Mouse (Mus musculus) kidney, embryonic 15.5 days (tissue): Measurements from ENCODE around the gene Gm10577. TPM values are rescaled to one million over a fixed set of nuclear protein-coding genes. Genes with fewer than 3 reads are reported as not detected.

ENCODE experiments used
- ATAC-seq: fragments of 200-750 bp; cut with Nextera tagmentation; replicated peaks from 2 replicates; pipeline ENCODE4 v1.8.0; 2017; ENCODE audit warnings: moderate TSS enrichment; ENCODE audit not compliant: low FRiP score
- H3K27ac ChIP-seq: fragments of 300-500 bp; sonication (generic); 2 replicates; pipeline ENCODE4 v1.5.1; 2015; ENCODE audit warnings: mild to moderate bottlenecking, inconsistent platforms
- H3K27me3 ChIP-seq: fragments of 300-500 bp; sonication (generic); 2 replicates; pipeline ENCODE4 v1.6.1; 2015; ENCODE audit warnings: inconsistent platforms
- H3K36me3 ChIP-seq: fragments of 300-500 bp; sonication (generic); 2 replicates; pipeline ENCODE4 v1.6.1; 2015; ENCODE audit warnings: inconsistent platforms
- H3K4me1 ChIP-seq: fragments of 300-500 bp; sonication (generic); 2 replicates; pipeline ENCODE4 v1.6.1; 2015; ENCODE audit warnings: inconsistent platforms
- H3K4me2 ChIP-seq: fragments of 300-500 bp; sonication (generic); 2 replicates; pipeline ENCODE4 v1.6.1; 2015; ENCODE audit warnings: moderate library complexity, mild to moderate bottlenecking, inconsistent platforms
- H3K4me3 ChIP-seq: fragments of 300-500 bp; sonication (generic); replicated peaks from 2 replicates; pipeline ENCODE4 v1.5.1; 2015; ENCODE audit warnings: mild to moderate bottlenecking, inconsistent platforms
- H3K9ac ChIP-seq: fragments of 300-500 bp; sonication (generic); 2 replicates; pipeline ENCODE4 v1.6.1; 2015; ENCODE audit warnings: mild to moderate bottlenecking, inconsistent platforms
- H3K9me3 ChIP-seq: fragments of 300-500 bp; sonication (generic); replicated peaks from 2 replicates; pipeline ENCODE4 v1.6.1; 2016; ENCODE audit warnings: inconsistent platforms
- WGBS: fragments of 180-500 bp; shearing (Covaris S2); methylation state at CpG from one replicate; pipeline ENCODE4 v1.1.7; 2015; ENCODE audit warnings: mixed read lengths; 5-methylcytosine and 5-hydroxymethylcytosine counted together
- polyA plus RNA-seq: library from polyadenylated mRNA; unstranded; fragments of >200 nt; fragmentation: Nextera tagmentation; extraction: Ambion mirVana; gene quantifications from 2 replicates; pipeline ENCODE4 v1.2.1, GENCODE M21; 2015

Gene Gm10577
- polyA plus RNA-seq, 1 experiment from 2014 or later = not detected

GRCm38 (mm10) chr4:100994442-100995255 is 25.8 kb downstream of the Gm10577 start:
- Histone ChIP-seq H3K9ac (no peak overlapping the region), H3K4me1 (peaks cover 45% of the 10 kb centered on the region), H3K4me2 (peak overlapping the region; percentile 14; the same call in 1 of the 2 replicates), H3K9me3 (no peaks in the 10 kb centered on the region), H3K4me3 (no peak overlapping the region), H3K27ac (peak overlapping the region; percentile 75), H3K27me3 (no peaks in the 10 kb centered on the region), H3K36me3 (peaks cover 59% of the 10 kb centered on the region)
- ATAC-seq = peak; percentile 75
- WGBS = 32% methylated on average over 18 of the region's 18 CpGs

GRCm38 (mm10) chr4:100992086-100992485 is 28.4 kb downstream of the Gm10577 start:
- 80% methylated on average over 6 of the region's 6 CpGs for WGBS
- Histone ChIP-seq H3K36me3 (peaks cover 70% of the 10 kb centered on the region), H3K4me3 (no peak overlapping the region), H3K4me2 (no peak overlapping the region), H3K9me3 (no peaks in the 10 kb centered on the region), H3K27me3 (no peaks in the 10 kb centered on the region), H3K27ac (peak overlapping the region; percentile 78; the same call in 1 of the 2 replicates), H3K4me1 (peaks cover 49% of the 10 kb centered on the region), H3K9ac (no peak overlapping the region)
- ATAC-seq = no peak

GRCm38 (mm10) chr4:100990996-100991395 is 29.5 kb downstream of the Gm10577 start:
- Histone ChIP-seq H3K4me1 (peaks cover 49% of the 10 kb centered on the region), H3K36me3 (peaks cover 78% of the 10 kb centered on the region), H3K4me3 (no peak overlapping the region), H3K9me3 (no peaks in the 10 kb centered on the region), H3K9ac (no peak overlapping the region), H3K4me2 (no peak overlapping the region), H3K27ac (peak overlapping the region; percentile 78), H3K27me3 (no peaks in the 10 kb centered on the region)
- ATAC-seq = peak; percentile 77
- 37% methylated on average over 4 of the region's 4 CpGs for WGBS

GRCm38 (mm10) chr4:100988231-100988799 is 32.2 kb downstream of the Gm10577 start:
- no peaks in the 10 kb centered on the region for H3K27me3 ChIP-seq
- H3K4me3 ChIP-seq = no peak overlapping the region
- H3K36me3 ChIP-seq = peaks cover 88% of the 10 kb centered on the region
- H3K4me2 ChIP-seq = no peak overlapping the region
- 79% methylated on average over 8 of the region's 8 CpGs for WGBS
- no peaks in the 10 kb centered on the region for H3K9me3 ChIP-seq
- H3K27ac ChIP-seq = no peak overlapping the region
- ATAC-seq = no peak
- H3K4me1 ChIP-seq = peaks cover 37% of the 10 kb centered on the region
- no peak overlapping the region for H3K9ac ChIP-seq

- H3K4me2 ChIP-seq = no peak overlapping the region
- H3K9me3 ChIP-seq = no peaks in the 10 kb centered on the region
- no peak for ATAC-seq
- H3K9ac ChIP-seq = no peak overlapping the region
- no peak overlapping the region for H3K4me3 ChIP-seq
- H3K4me1 ChIP-seq = peaks cover 26% of the 10 kb centered on the region
- WGBS = 80% methylated on average over 1 of the region's 1 CpGs
- peaks cover 86% of the 10 kb centered on the region for H3K36me3 ChIP-seq
- H3K27me3 ChIP-seq = no peaks in the 10 kb centered on the region
- no peak overlapping the region for H3K27ac ChIP-seq
Observed at GRCm38 (mm10) chr4:100987187-100987586, 33.3 kb downstream of the Gm10577 start.

- no peak overlapping the region for H3K4me2 ChIP-seq
- peaks cover 83% of the 10 kb centered on the region for H3K36me3 ChIP-seq
- ATAC-seq = no peak
- no peaks in the 10 kb centered on the region for H3K4me1 ChIP-seq
- H3K27ac ChIP-seq = no peak overlapping the region
- H3K4me3 ChIP-seq = no peak overlapping the region
- H3K27me3 ChIP-seq = no peaks in the 10 kb centered on the region
- no peak overlapping the region for H3K9ac ChIP-seq
- H3K9me3 ChIP-seq = no peaks in the 10 kb centered on the region
- 93% methylated on average over 7 of the region's 7 CpGs for WGBS
Observed at GRCm38 (mm10) chr4:100977522-100977921, 43.0 kb downstream of the Gm10577 start.

- no peak overlapping the region for H3K4me3 ChIP-seq
Observed at GRCm38 (mm10) chr4:100974455-100975035, 46.0 kb downstream of the Gm10577 start.

GRCm38 (mm10) chr4:100973641-100974454 is 46.6 kb downstream of the Gm10577 start:
- Histone ChIP-seq H3K9me3 (no peaks in the 10 kb centered on the region), H3K36me3 (peaks cover 84% of the 10 kb centered on the region), H3K4me2 (no peak overlapping the region), H3K27ac (peak overlapping the region; percentile 32; the same call in 1 of the 2 replicates), H3K4me1 (no peaks in the 10 kb centered on the region), H3K27me3 (no peaks in the 10 kb centered on the region), H3K4me3 (no peak overlapping the region), H3K9ac (no peak overlapping the region)
- 81% methylated on average over 16 of the region's 16 CpGs for WGBS
- ATAC-seq = no peak

More at GRCm38 (mm10) chr4:100974455-100975035, 46.0 kb downstream of the Gm10577 start:
- H3K4me1 ChIP-seq = no peaks in the 10 kb centered on the region
- H3K9me3 ChIP-seq = no peaks in the 10 kb centered on the region
- no peak for ATAC-seq
- peaks cover 81% of the 10 kb centered on the region for H3K36me3 ChIP-seq
- no peak overlapping the region for H3K9ac ChIP-seq
- no peak overlapping the region for H3K27ac ChIP-seq
- H3K4me2 ChIP-seq = no peak overlapping the region
- WGBS = 91% methylated on average over 14 of the region's 14 CpGs
- H3K27me3 ChIP-seq = no peaks in the 10 kb centered on the region

Other genes with a start within 250 kb of the Gm10577 start
- 14.2 and 19.0 TPM in 2 replicates for gene Cachd1, start 244.0 kb downstream of the Gm10577 start, polyA plus RNA-seq
- gene Raver2, start 48.3 kb upstream of the Gm10577 start, polyA plus RNA-seq = 12.0 and 12.1 TPM in 2 replicates
- 88.2 and 88.3 TPM in 2 replicates for gene Jak1, start 244.6 kb upstream of the Gm10577 start, polyA plus RNA-seq